Mouse (Mus musculus): Measurements from ENCODE around the gene Ssh3. TPM values are rescaled to one million over a fixed set of nuclear protein-coding genes. Genes with fewer than 3 reads are reported as not detected.

The Ssh3 gene
- polyA plus RNA-seq, 1 experiment from 2014 or later: 3.6 TPM

GRCm38 (mm10) chr19:4301735-4302651, 33.0 kb upstream of the Ssh3 start:
- Histone ChIP-seq H3K36me3 (ENCODE audit: poor library complexity, severe bottlenecking) (peaks cover 7% of the 10 kb centered on the region; the same call in 1 of the 2 replicates), H3K4me3 (peak overlapping the region; percentile 9; the same call in 1 of the 2 replicates), H3K9me3 (replicated peaks) (no peaks in the 10 kb centered on the region), H3K4me1 (peaks cover 54% of the 10 kb centered on the region), H3K27me3 (no peaks in the 10 kb centered on the region), H3K4me2 (peak overlapping the region; percentile 88), H3K9ac (peak overlapping the region; percentile 45), H3K27ac (peak overlapping the region; percentile 74)
- ATAC-seq: 0 out of 2 replicates have a peak, but pooled peaks have one; percentile 7
- whole genome bisulfite sequencing: 41% methylated on average over 21 of the region's 21 CpGs

DNA sequence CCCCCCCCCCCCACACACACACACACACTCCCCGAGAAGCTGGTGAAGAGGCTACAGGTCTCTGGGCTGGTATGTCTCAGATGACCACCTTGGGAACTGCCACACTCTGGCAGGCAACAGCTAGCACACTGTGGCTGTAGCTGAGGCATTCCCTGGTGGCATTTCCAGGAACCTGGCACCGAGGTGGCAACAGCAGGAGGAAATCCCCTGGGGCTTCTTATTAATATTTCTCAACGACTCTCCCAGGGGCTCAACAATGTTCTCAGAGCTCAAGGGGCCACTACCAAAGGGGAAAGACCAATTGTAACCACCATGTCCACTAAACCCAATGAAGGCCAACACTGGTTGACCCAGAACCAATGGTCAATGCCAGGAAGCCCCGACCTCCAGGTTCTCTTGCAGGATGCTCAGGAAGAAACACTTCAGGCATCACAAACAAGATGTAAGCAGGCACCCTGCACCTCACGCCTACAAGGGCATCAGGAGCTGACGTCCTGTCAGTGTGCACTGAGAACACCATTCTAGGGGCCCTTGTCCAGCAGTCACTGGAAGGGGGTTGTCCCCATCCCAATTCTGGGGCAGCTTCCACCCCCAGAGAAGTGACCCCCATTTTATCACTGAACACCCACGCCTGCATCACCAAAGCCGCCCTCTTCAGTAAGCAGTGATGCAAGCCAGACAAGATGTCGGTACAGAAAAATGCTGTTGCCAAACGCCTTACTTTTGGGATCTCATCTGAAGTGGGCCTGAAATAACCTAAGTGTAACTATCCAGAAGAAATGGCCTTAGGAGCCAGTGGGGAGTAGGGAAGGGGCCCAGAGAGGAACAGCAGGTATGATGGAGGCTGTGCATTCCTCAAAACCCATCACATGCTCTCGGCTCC, 32.1 kb upstream of the Ssh3 start:
- 74% methylated on average over 11 of the region's 11 CpGs for WGBS
- H3K4me3 ChIP-seq: no peak overlapping the region
- H3K36me3 ChIP-seq (ENCODE audit: poor library complexity, severe bottlenecking): peaks cover 7% of the 10 kb centered on the region; the same call in 1 of the 2 replicates
- no peak overlapping the region for H3K9ac ChIP-seq
- no peaks in the 10 kb centered on the region for H3K9me3 ChIP-seq (replicated peaks)
- H3K27ac ChIP-seq: peak overlapping the region; percentile 74
- H3K4me2 ChIP-seq: peak overlapping the region; percentile 88
- H3K4me1 ChIP-seq: peaks cover 48% of the 10 kb centered on the region
- no peaks in the 10 kb centered on the region for H3K27me3 ChIP-seq
- ATAC-seq: no peak

DNA sequence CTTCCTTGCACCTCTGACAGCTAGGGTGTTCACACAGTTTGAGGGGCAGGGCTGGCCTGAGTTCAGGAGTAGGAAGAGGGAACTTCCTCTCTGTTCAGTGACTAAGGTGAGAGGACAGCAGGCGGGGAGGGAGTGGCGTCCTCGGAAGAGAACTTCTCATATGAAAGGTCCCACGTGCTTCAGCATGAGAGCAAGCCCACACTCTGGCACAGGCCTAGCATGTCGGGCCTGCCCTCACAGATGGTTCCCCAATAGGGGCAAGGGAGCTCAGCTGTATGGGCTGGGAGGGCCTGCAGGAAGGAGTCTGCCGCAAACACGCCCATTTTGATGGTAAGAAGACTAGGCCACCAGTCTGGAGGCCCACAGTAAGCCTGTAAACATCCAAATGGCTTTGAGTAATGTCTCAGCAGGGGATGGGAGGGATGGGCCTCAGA, 31.3 kb upstream of the Ssh3 start:
- H3K27me3 ChIP-seq: no peaks in the 10 kb centered on the region
- no peak overlapping the region for H3K4me2 ChIP-seq
- peaks cover 14% of the 10 kb centered on the region; the same call in 1 of the 2 replicates for H3K36me3 ChIP-seq (ENCODE audit: poor library complexity, severe bottlenecking)
- no peak overlapping the region for H3K4me3 ChIP-seq
- H3K27ac ChIP-seq: no peak overlapping the region
- H3K9ac ChIP-seq: peak overlapping the region; percentile 21; the same call in 1 of the 2 replicates
- 54% methylated on average over 7 of the region's 7 CpGs for WGBS
- no peak for ATAC-seq
- no peaks in the 10 kb centered on the region for H3K9me3 ChIP-seq (replicated peaks)
- peaks cover 46% of the 10 kb centered on the region for H3K4me1 ChIP-seq

DNA sequence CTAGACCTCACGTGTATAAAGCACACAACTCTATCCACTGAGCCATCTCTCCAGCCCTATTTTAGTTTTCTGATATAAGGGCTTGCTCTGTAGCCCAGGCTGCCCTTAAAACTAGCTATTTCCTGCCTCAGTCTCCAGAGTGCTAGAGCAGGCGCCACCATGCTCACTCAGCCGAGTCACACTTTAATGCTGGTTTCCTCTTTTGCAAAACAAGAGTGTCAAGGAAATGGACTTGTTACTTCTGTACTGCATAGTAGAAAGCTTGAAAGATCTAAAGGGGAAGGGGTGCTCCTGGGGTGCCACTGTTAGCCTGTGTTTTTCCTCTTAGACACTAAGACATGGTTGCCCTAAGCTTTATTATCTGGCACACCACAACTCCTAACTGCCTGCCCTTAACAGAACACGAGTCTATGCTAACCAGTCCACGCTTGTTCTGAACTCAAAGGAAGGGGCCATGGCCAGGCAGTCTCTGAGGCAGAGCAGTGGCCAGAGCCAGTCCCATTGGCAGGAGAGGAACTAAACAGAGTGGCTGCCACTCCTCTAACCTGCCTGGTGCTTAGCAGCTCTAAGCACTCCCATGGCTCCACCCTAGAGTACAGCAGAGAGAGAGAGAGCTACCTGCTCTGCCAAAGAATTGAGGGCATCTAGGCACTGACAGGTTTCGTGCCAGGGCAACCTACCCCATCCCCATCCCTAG, 30.7 kb upstream of the Ssh3 start:
- Histone ChIP-seq H3K4me3 (no peak overlapping the region), H3K4me2 (no peak overlapping the region), H3K9me3 (replicated peaks) (no peaks in the 10 kb centered on the region), H3K4me1 (peaks cover 40% of the 10 kb centered on the region), H3K36me3 (ENCODE audit: poor library complexity, severe bottlenecking) (peaks cover 19% of the 10 kb centered on the region; the same call in 1 of the 2 replicates), H3K27me3 (no peaks in the 10 kb centered on the region), H3K9ac (no peak overlapping the region), H3K27ac (no peak overlapping the region; the same call in 1 of the 2 replicates)
- 89% methylated on average over 6 of the region's 6 CpGs for WGBS
- ATAC-seq: no peak

- Histone ChIP-seq H3K9me3 (replicated peaks) (no peaks in the 10 kb centered on the region), H3K27ac (no peak overlapping the region), H3K4me2 (no peak overlapping the region), H3K4me3 (no peak overlapping the region), H3K36me3 (ENCODE audit: poor library complexity, severe bottlenecking) (peaks cover 25% of the 10 kb centered on the region), H3K9ac (no peak overlapping the region), H3K27me3 (no peaks in the 10 kb centered on the region), H3K4me1 (peaks cover 34% of the 10 kb centered on the region)
- 90% methylated on average over 7 of the region's 7 CpGs for WGBS
- ATAC-seq: no peak
Measured at GRCm38 (mm10) chr19:4299126-4299525, 30.1 kb upstream of the Ssh3 start.

DNA sequence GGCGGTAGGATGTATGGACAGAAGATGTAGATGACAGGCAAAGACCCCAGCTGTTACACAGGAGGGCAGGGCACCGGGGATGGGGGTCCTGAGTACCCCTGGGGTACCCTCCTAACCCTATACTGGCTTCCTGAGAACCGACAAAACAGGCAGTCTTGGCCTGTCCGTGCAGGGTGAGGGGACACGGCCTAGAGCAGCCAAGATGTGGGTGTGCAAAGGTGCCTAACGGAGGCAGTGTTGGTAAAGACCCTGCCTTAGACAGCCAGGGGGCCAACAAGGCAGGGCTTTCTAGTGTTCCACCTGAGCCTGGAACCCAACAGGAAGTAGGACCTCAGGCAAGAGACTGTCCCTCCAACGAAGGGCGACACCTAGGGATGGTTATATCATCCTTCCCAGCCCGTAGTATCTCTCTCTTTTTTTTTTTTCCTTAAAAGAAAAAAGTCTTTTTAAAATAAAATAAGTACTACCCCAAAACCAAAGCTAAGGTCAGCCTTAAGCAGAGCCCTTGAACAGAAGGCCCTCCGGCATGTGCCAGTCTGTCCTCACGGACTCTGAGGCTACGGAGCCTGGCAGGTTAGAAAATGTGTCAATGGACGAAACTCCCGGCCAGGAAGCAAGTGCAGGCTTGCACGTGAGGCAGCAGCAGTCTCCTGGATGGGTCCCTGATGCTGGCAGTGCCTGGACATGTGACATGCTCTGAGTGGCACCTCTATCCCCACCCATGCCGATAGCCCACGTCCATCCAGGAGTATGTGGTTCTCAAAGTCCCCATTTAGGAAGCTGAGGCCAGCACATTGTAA, 29.5 kb upstream of the Ssh3 start:
- Histone ChIP-seq H3K9me3 (replicated peaks) (no peaks in the 10 kb centered on the region), H3K4me3 (no peak overlapping the region), H3K36me3 (ENCODE audit: poor library complexity, severe bottlenecking) (peaks cover 30% of the 10 kb centered on the region), H3K4me2 (no peak overlapping the region), H3K4me1 (peaks cover 28% of the 10 kb centered on the region), H3K27me3 (no peaks in the 10 kb centered on the region), H3K9ac (no peak overlapping the region), H3K27ac (no peak overlapping the region)
- no peak for ATAC-seq
- 91% methylated on average over 17 of the region's 17 CpGs for WGBS

DNA sequence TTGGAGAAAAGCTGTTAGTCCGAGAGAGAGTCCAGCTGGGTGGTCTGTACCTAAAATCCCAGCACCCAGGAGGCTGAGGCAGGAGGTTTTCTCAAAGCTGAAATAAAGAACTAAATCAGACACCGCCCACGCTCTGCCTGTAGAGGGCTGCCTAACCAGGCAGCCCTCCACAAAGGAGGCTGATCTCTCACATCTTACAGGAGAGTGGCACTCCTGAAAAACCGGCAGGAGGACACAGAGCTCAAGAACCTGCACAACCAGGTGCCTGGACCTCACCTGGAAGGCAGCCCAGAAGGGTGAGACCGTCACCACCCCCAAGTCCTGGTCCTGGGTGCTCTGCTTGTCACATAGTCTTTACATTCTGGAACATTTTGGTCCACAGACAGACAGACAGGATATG, 28.9 kb upstream of the Ssh3 start:
- no peaks in the 10 kb centered on the region for H3K9me3 ChIP-seq (replicated peaks)
- 91% methylated on average over 5 of the region's 5 CpGs for WGBS
- H3K27me3 ChIP-seq: no peaks in the 10 kb centered on the region
- no peak overlapping the region for H3K9ac ChIP-seq
- peaks cover 34% of the 10 kb centered on the region for H3K36me3 ChIP-seq (ENCODE audit: poor library complexity, severe bottlenecking)
- no peak overlapping the region for H3K4me2 ChIP-seq
- H3K27ac ChIP-seq: no peak overlapping the region
- H3K4me1 ChIP-seq: peaks cover 22% of the 10 kb centered on the region
- no peak for ATAC-seq
- H3K4me3 ChIP-seq: no peak overlapping the region

GRCm38 (mm10) chr19:4296611-4297010, 27.6 kb upstream of the Ssh3 start:
- Histone ChIP-seq H3K36me3 (ENCODE audit: poor library complexity, severe bottlenecking) (peaks cover 46% of the 10 kb centered on the region), H3K27me3 (no peaks in the 10 kb centered on the region), H3K9ac (no peak overlapping the region), H3K27ac (no peak overlapping the region), H3K4me3 (no peak overlapping the region), H3K9me3 (replicated peaks) (no peaks in the 10 kb centered on the region), H3K4me2 (no peak overlapping the region), H3K4me1 (peaks cover 9% of the 10 kb centered on the region)
- no peak for ATAC-seq
- WGBS: 88% methylated on average over 2 of the region's 2 CpGs

DNA sequence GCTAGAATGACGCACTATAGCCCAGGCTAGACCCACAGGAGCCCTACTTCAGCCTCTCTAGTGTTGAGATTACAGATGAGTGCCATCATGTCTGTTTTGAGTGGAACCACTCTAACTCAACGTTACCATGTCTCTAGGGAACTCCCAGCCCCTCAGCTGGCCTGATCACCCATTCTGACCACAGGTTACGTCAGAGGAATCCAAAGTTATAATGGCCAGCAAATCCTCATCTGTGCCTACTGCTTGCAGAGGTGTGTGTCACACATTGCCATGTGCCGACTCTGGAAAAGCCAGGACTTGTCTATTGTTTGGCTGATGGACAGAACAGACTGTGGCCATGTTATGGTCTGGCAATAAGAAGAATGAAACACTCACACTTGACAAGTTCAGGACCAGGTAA, 26.4 kb upstream of the Ssh3 start:
- Histone ChIP-seq H3K4me2 (no peak overlapping the region), H3K4me3 (no peak overlapping the region), H3K27ac (no peak overlapping the region), H3K4me1 (no peaks in the 10 kb centered on the region), H3K27me3 (no peaks in the 10 kb centered on the region), H3K9ac (no peak overlapping the region), H3K9me3 (replicated peaks) (no peaks in the 10 kb centered on the region), H3K36me3 (ENCODE audit: poor library complexity, severe bottlenecking) (peaks cover 58% of the 10 kb centered on the region)
- ATAC-seq: no peak
- 90% methylated on average over 4 of the region's 4 CpGs for WGBS

DNA sequence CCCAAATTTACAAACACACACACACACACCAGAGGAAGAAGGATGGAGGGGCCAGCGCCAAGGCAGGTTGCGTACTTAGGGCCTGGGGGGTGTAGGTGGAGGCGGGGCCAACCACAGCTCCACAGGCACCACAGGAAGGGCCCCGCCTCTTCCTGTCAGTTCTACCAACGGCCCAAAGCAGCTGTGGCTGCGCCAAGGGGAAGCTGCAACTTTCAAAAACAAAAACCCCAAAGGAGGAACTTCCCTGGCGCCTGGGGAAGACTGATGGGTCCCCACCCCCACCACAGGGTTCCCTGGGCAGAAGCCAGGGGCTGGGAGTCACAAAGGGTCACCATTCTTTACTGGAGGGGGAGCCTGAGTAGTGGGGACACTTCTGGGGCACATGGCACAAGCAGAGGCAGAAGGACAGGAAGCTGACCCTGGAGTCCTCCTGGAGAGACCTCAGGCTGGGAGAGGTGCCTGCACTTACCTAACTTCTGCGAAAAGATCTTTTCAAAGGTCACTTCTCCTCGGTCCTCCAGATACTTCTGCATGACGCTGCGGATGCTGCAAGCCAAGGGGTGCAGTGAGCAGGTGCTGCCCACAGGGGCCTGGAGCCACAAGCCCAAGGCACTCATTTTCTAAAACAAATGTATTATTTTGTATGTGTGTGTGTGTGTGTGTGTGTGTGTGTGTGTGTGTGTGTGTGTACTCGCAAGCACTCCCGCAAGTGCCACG, 25.6 kb upstream of the Ssh3 start:
- Histone ChIP-seq H3K9me3 (replicated peaks) (no peaks in the 10 kb centered on the region), H3K27me3 (no peaks in the 10 kb centered on the region), H3K9ac (no peak overlapping the region), H3K27ac (no peak overlapping the region), H3K4me1 (no peaks in the 10 kb centered on the region), H3K4me2 (no peak overlapping the region), H3K4me3 (no peak overlapping the region), H3K36me3 (ENCODE audit: poor library complexity, severe bottlenecking) (peaks cover 67% of the 10 kb centered on the region)
- 81% methylated on average over 14 of the region's 14 CpGs for WGBS
- ATAC-seq: no peak

Measured in forebrain, embryonic 13.5 days (tissue).